Mouse (Mus musculus) layer of hippocampus, adult 2 months (tissue): ENCODE measurements at regions not wholly inside any gene's neighbourhood (a gene's known extent, or its start where the extent isn't known, plus 50 kb on each side); places are given as distances from the start of the nearest gene placed in this dataset.

Experiments
- DNase-seq, 2 experiments: peaks; one replicate each; pipeline ENCODE4 v3.0.0; 2022; ENCODE audit warnings: low spot score in 2 of 2
- H3K27ac ChIP-seq: fragments of 200-600 bp; 2 replicates; pipeline ENCODE4 v1.8.1; 2022
- H3K4me3 ChIP-seq: fragments of 200-600 bp; 2 replicates; pipeline ENCODE4 v1.8.1; 2022; ENCODE audit warnings: mild to moderate bottlenecking
- CTCF ChIP-seq: fragments of 200-600 bp; conservative IDR thresholded peaks from 2 replicates; pipeline ENCODE4 v1.8.1; 2022; ENCODE audit warnings: antibody characterized with exemption, mild to moderate bottlenecking, moderate library complexity

GRCm38 (mm10) chr11:63543971-63544696 lies 378.0 kb downstream of the Hs3st3b1 start:
- Histone ChIP-seq H3K4me3 (no peak overlapping the region), H3K27ac (no peak overlapping the region)
- no peak for TF ChIP-seq CTCF
- no peak for DNase-seq

- DNase-seq = no peak
- Histone ChIP-seq H3K4me3 (no peak overlapping the region), H3K27ac (no peak overlapping the region)
- TF ChIP-seq CTCF = no peak
These were observed 376.6 kb downstream of the Hs3st3b1 start for GRCm38 (mm10) chr11:63545516-63545915.

GRCm38 (mm10) chr11:63560466-63560865 lies 361.6 kb downstream of the Hs3st3b1 start:
- no peak for TF ChIP-seq CTCF
- H3K27ac ChIP-seq = no peak overlapping the region
- DNase-seq = no peak
- H3K4me3 ChIP-seq = no peak overlapping the region

GRCm38 (mm10) chr11:63562696-63563095 lies 359.4 kb downstream of the Hs3st3b1 start:
- H3K4me3 ChIP-seq = no peak overlapping the region
- no peak for TF ChIP-seq CTCF
- H3K27ac ChIP-seq = no peak overlapping the region
- no peak for DNase-seq

- DNase-seq = no peak
- H3K27ac ChIP-seq = no peak overlapping the region
- H3K4me3 ChIP-seq = no peak overlapping the region
- no peak for TF ChIP-seq CTCF
These were observed 356.4 kb downstream of the Hs3st3b1 start for GRCm38 (mm10) chr11:63565471-63566232.

GRCm38 (mm10) chr11:63569785-63570479 lies 352.2 kb downstream of the Hs3st3b1 start:
- H3K4me3 ChIP-seq = no peak overlapping the region
- TF ChIP-seq CTCF = no peak
- DNase-seq = no peak
- no peak overlapping the region for H3K27ac ChIP-seq

- DNase-seq = no peak
- no peak for TF ChIP-seq CTCF
- Histone ChIP-seq H3K4me3 (no peak overlapping the region), H3K27ac (no peak overlapping the region)
These were observed 351.4 kb downstream of the Hs3st3b1 start for GRCm38 (mm10) chr11:63570646-63571045.

- TF ChIP-seq CTCF = no peak
- peak in 1 of 2 experiments; percentile 3 for DNase-seq
- no peak overlapping the region for H3K4me3 ChIP-seq
- no peak overlapping the region for H3K27ac ChIP-seq
These were observed 348.8 kb downstream of the Hs3st3b1 start for GRCm38 (mm10) chr11:63573271-63573670.

GRCm38 (mm10) chr11:63583321-63583720 lies 338.8 kb downstream of the Hs3st3b1 start:
- Histone ChIP-seq H3K27ac (no peak overlapping the region), H3K4me3 (no peak overlapping the region)
- TF ChIP-seq CTCF = no peak
- no peak for DNase-seq

- peak; percentile 7 to 17 for DNase-seq
- Histone ChIP-seq H3K27ac (no peak overlapping the region), H3K4me3 (no peak overlapping the region)
- TF ChIP-seq CTCF = no peak
These were observed 336.7 kb downstream of the Hs3st3b1 start for GRCm38 (mm10) chr11:63585216-63585869.

- DNase-seq = peak in 1 of 2 experiments; percentile 17
- Histone ChIP-seq H3K4me3 (no peak overlapping the region), H3K27ac (no peak overlapping the region)
- TF ChIP-seq CTCF = no peak
These were observed 301.9 kb downstream of the Hs3st3b1 start for GRCm38 (mm10) chr11:63620220-63620619.

- no peak for DNase-seq
- H3K27ac ChIP-seq = no peak overlapping the region
- no peak overlapping the region for H3K4me3 ChIP-seq
- no peak for TF ChIP-seq CTCF
These were observed 291.8 kb downstream of the Hs3st3b1 start for GRCm38 (mm10) chr11:63630336-63630735.

GRCm38 (mm10) chr11:63657057-63657456 lies 265.0 kb downstream of the Hs3st3b1 start:
- Histone ChIP-seq H3K27ac (no peak overlapping the region), H3K4me3 (no peak overlapping the region)
- no peak for TF ChIP-seq CTCF
- DNase-seq = no peak
